Mouse (Mus musculus): ENCODE data around the gene Olfr715b.
"Not testable (repeated sequence)": the region's sequence is repeated elsewhere in the genome, so short reads cannot be mapped to it uniquely, and the experiment has no call there.

Gene Olfr715b

GRCm38 (mm10) chr7:107110269-107110668 is at the start of gene Olfr715b:
TSS of gene Olfr715b (minus strand) at chr7:107110369.
- not testable (repeated sequence) for DNase-seq (ENCODE audit: low spot score)

GRCm38 (mm10) chr7:107138027-107138426 is 27.9 kb upstream of the Olfr715b start, which contains the start of gene Olfr716:
TSS of gene Olfr716 (plus strand) at chr7:107138327.
- not testable (repeated sequence) for DNase-seq (ENCODE audit: low spot score)

GRCm38 (mm10) chr7:107130983-107131382 is 20.8 kb upstream of the Olfr715b start, which contains the start of gene Olfr715:
TSS of gene Olfr715 (minus strand) at chr7:107131083.
- DNase-seq (ENCODE audit: low spot score) = not testable (repeated sequence)

- DNase-seq (ENCODE audit: low spot score) = no peak
Measured at GRCm38 (mm10) chr7:107092920-107093319, 17.2 kb downstream of the Olfr715b start, which contains the start of gene Olfr17. TSS of gene Olfr17 (plus strand) at chr7:107093220.

- DNase-seq (ENCODE audit: low spot score) = no peak
Measured at GRCm38 (mm10) chr7:107070681-107071080, 39.5 kb downstream of the Olfr715b start, which contains the start of gene Olfr714. TSS of gene Olfr714 (plus strand) at chr7:107070981.
